In the genomic region with DNA sequence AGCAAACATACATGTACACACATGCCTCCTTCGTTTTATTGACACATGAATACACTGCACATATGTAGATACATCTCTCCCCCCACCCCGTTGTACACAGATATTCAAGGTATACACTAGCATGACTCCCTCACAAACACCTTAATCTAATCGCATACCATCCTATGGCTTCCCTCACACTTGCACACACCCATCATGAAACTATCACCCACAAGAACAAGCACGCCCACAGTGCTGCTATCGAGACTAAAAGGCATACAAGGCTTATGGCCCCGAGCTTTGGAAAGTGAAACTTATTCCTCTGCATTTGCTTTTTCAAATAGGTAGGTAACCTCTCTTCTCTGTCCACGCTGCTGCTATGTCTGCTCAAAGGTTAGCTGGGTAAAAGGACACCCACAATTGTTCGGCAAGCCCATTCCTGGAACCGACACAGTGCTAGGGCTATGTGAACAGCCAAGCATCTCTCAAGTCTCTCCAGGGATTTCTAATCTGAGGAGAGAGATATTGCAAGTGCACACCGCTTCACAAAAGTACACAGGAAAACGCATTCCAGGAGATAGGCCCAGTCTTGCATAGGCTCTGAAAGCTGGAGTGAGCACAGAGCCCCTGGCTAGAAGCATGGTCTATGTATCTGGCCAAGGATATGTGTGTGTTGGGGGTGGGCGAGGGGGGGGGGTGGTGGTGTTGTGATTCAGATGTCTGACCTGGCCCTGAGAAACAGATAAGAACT, we compare ENCODE assay signal across 26 mouse cellular contexts. TPM values are rescaled to one million over a fixed set of nuclear protein-coding genes. Genes with fewer than 3 reads are reported as not detected.
DNase-seq lines count a peak whose midpoint lies in the region; ATAC-seq and TF ChIP-seq lines count a peak whose summit lies in the region.
"Had no signal": no experiment of that assay in that cellular context is flagged by ENCODE, and none has a peak within 500 bp of the region (broad histone marks: within the 10 kb centered on the region; RNA-seq: fewer than 3 reads in every experiment).

No protein-coding gene starts in this region.

- no peaks in the 10 kb centered on the region for H3K79me2 ChIP-seq in heart, adult 2 months (replicated peaks; ENCODE audit: control insufficient read depth, insufficient read depth, low read length)

- H3K4me1 ChIP-seq in heart, adult 2 months (ENCODE audit: control insufficient read depth, insufficient read depth, low read length): no peaks in the 10 kb centered on the region
- peaks cover 18% of the 10 kb centered on the region for H3K4me1 ChIP-seq in heart, embryonic 11.5 days (ENCODE audit: control insufficient read depth, insufficient read depth, low read length)
- no peaks in the 10 kb centered on the region for H3K4me1 ChIP-seq in stomach, embryonic 15.5 days
- H3K4me1 ChIP-seq: embryonic facial prominence, embryonic 12.5 days; forebrain, embryonic 15.5 days; limb, embryonic 10.5 days; neural tube, embryonic 12.5 days had no signal

- 43% methylated on average over 12 of the region's 12 CpGs for WGBS in heart, adult 2 months
- 47% methylated on average over 12 of the region's 12 CpGs for WGBS in heart, embryonic 11.5 days (ENCODE audit: insufficient replicate concordance)
- whole genome bisulfite sequencing in stomach, embryonic 15.5 days: 77% methylated on average over 12 of the region's 12 CpGs

- H3K36me3 ChIP-seq in heart, adult 2 months (ENCODE audit: control insufficient read depth, insufficient read depth, low read length): no peaks in the 10 kb centered on the region
- H3K36me3 ChIP-seq in heart, embryonic 11.5 days (ENCODE audit: control insufficient read depth, insufficient read depth, low read length): no peaks in the 10 kb centered on the region
- no peaks in the 10 kb centered on the region for H3K36me3 ChIP-seq in stomach, embryonic 15.5 days
- H3K36me3 ChIP-seq: embryonic facial prominence, embryonic 12.5 days; forebrain, embryonic 15.5 days; limb, embryonic 10.5 days; neural tube, embryonic 12.5 days had no signal

- ATAC-seq in heart, embryonic 11.5 days (replicated peaks; ENCODE audit: insufficient number of reproducible peaks, low FRiP score, low TSS enrichment): 0 out of 2 replicates have a peak, but pooled peaks have one; percentile 36
- ATAC-seq in stomach, embryonic 15.5 days (ENCODE audit: insufficient read depth, low FRiP score, low read depth): no peak
- ATAC-seq: forebrain, embryonic 15.5 days; hindbrain, embryonic 16.5 days had no signal

- intact Hi-C loops in heart, adult 2 months (cut with DNase I): no loop called here
- intact Hi-C loops in heart, postnatal 36 days (cut with DNase I): loop anchor here (5.0 kb wide), 1 partner anchor 49 kb away; a partner anchor contains a TSS
- intact Hi-C loops in heart, postnatal 10 days (cut with DNase I): no loop called here

- H3K9ac ChIP-seq in heart, adult 2 months (ENCODE audit: low read depth, low read length): no peak overlapping the region
- H3K9ac ChIP-seq in heart, embryonic 11.5 days (ENCODE audit: low read depth, low read length): no peak overlapping the region
- H3K9ac ChIP-seq in stomach, embryonic 15.5 days: no peak overlapping the region
- H3K9ac ChIP-seq: embryonic facial prominence, embryonic 12.5 days; forebrain, embryonic 15.5 days; neural tube, embryonic 12.5 days had no signal

- peak overlapping the region; percentile 12; the same call in 1 of the 2 replicates for H3K4me2 ChIP-seq in heart, embryonic 11.5 days
- H3K4me2 ChIP-seq in stomach, embryonic 15.5 days: no peak overlapping the region
- H3K4me2 ChIP-seq: embryonic facial prominence, embryonic 12.5 days; forebrain, embryonic 15.5 days; liver, embryonic 11.5 days; neural tube, embryonic 12.5 days had no signal

- no peak for TF ChIP-seq CTCF in heart, adult 2 months (IDR thresholded peaks at IDR 0.05)

- no peak for TF ChIP-seq POLR2A in heart, adult 2 months (IDR thresholded peaks at IDR 0.05; ENCODE audit: insufficient read depth, low read depth, low read length)

- no peak overlapping the region for H3K4me3 ChIP-seq in heart, adult 2 months
- H3K4me3 ChIP-seq in heart, embryonic 11.5 days (ENCODE audit: low read depth, low read length): no peak overlapping the region
- H3K4me3 ChIP-seq in stomach, embryonic 15.5 days (replicated peaks): no peak overlapping the region
- H3K4me3 ChIP-seq: embryonic facial prominence, embryonic 12.5 days; forebrain, embryonic 15.5 days; left cerebral cortex, adult 2 months; limb, embryonic 10.5 days; neural tube, embryonic 12.5 days had no signal

- H3K27me3 ChIP-seq in heart, adult 2 months (ENCODE audit: control insufficient read depth, insufficient read depth, low read length): no peaks in the 10 kb centered on the region
- peaks cover 6% of the 10 kb centered on the region; the same call in 1 of the 2 replicates for H3K27me3 ChIP-seq in heart, embryonic 11.5 days (ENCODE audit: control insufficient read depth, insufficient read depth, low read length)
- no peaks in the 10 kb centered on the region for H3K27me3 ChIP-seq in stomach, embryonic 15.5 days (replicated peaks)
- H3K27me3 ChIP-seq: embryonic facial prominence, embryonic 12.5 days; forebrain, embryonic 15.5 days; neural tube, embryonic 12.5 days had no signal

- DNase-seq in heart, adult 2 months: peak in 1 of 2 experiments; percentile 42
- no peak for DNase-seq in heart, postnatal 36 days
- DNase-seq in heart, postnatal 10 days: peak; percentile 31 to 44
- DNase-seq in ovary, postnatal 10 days (ENCODE audit: low spot score): no peak
- DNase-seq in left cerebral cortex, adult 11 months (ENCODE audit: low spot score): no peak
- no peak for DNase-seq in cerebellum, adult 11-12 months
- DNase-seq: adrenal gland, postnatal 36 days; cerebellum, adult 2 months; gastrocnemius, postnatal 14 days; kidney, adult 8-10 months; kidney, postnatal 25 days; lung, adult 2 months had no signal

- TF ChIP-seq EP300 in heart, adult 2 months (IDR thresholded peaks at IDR 0.05; ENCODE audit: insufficient read depth, low read depth, low read length): no peak

- H3K27ac ChIP-seq in heart, adult 2 months: 0 out of 2 replicates have a peak overlapping the region, but pooled peaks have one; percentile 38
- H3K27ac ChIP-seq in heart, embryonic 11.5 days (ENCODE audit: low read depth, low read length): 0 out of 2 replicates have a peak overlapping the region, but pooled peaks have one; percentile 15
- 0 out of 2 replicates have a peak overlapping the region, but pooled peaks have one; percentile 36 for H3K27ac ChIP-seq in stomach, embryonic 15.5 days
- H3K27ac ChIP-seq: embryonic facial prominence, embryonic 12.5 days; forebrain, embryonic 15.5 days; left cerebral cortex, adult 2 months; limb, embryonic 10.5 days; neural tube, embryonic 12.5 days had no signal

- H3K9me3 ChIP-seq in heart, embryonic 11.5 days (replicated peaks; ENCODE audit: control insufficient read depth, low read length): no peaks in the 10 kb centered on the region
- no peaks in the 10 kb centered on the region for H3K9me3 ChIP-seq in stomach, embryonic 15.5 days
- H3K9me3 ChIP-seq: embryonic facial prominence, embryonic 12.5 days; forebrain, embryonic 15.5 days; limb, embryonic 10.5 days; neural tube, embryonic 12.5 days had no signal

RNA-seq across cellular contexts. Expression of a gene that starts 5.2 kb away (rescaled TPM):
- not detected for total RNA-seq in heart, adult 2 months (2021)
- not detected in 2 replicates for polyA plus RNA-seq in heart, adult 2 months (2012; rRNA removed)
- total RNA-seq in heart, postnatal 36 days (2021): not detected
- 0.16 TPM in 1 of 2 replicates, not detected in the other for polyA plus RNA-seq in heart, embryonic 11.5 days (2014; fragmentation: Nextera tagmentation; extraction: Ambion mirVana)
- total RNA-seq in heart, postnatal 10 days (2021): under 1 TPM; 0.34 to 0.55 TPM
- 0.57 and 0.77 TPM in 2 replicates for polyA plus RNA-seq in stomach, embryonic 15.5 days (2015; fragmentation: Nextera tagmentation; extraction: Ambion mirVana)
- total RNA-seq: adrenal gland, postnatal 36 days; gastrocnemius, postnatal 14 days; hematopoietic stem cell, adult 5-6 weeks; layer of hippocampus, adult 8-10 months; left cerebral cortex, adult 2 months had no signal
- polyA plus RNA-seq: cerebellum, adult 2 months; cortical plate, adult 2 months; embryonic facial prominence, embryonic 12.5 days; forebrain, embryonic 15.5 days; hindbrain, embryonic 16.5 days; limb, embryonic 10.5 days; liver, embryonic 11.5 days; neural tube, embryonic 12.5 days; spleen, adult 2 months had no signal

RNA-seq across cellular contexts. Expression of a gene that starts 49.8 kb away (rescaled TPM):
- 1 to 10 TPM; 7.9 to 8.3 TPM for total RNA-seq in heart, adult 2 months (2021)
- polyA plus RNA-seq in heart, adult 2 months (2012; rRNA removed): 6.6 and 13.6 TPM in 2 replicates
- 10 to 100 TPM in 1 of 2 experiments, 1 to 10 TPM in 1; 4.6 to 13.9 TPM for total RNA-seq in heart, postnatal 36 days (2021)
- 10.0 and 10.5 TPM in 2 replicates for polyA plus RNA-seq in heart, embryonic 11.5 days (2014; fragmentation: Nextera tagmentation; extraction: Ambion mirVana)
- total RNA-seq in heart, postnatal 10 days (2021): 10 to 100 TPM; 23.7 to 29.9 TPM
- 4.9 and 5.6 TPM in 2 replicates for polyA plus RNA-seq in stomach, embryonic 15.5 days (2015; fragmentation: Nextera tagmentation; extraction: Ambion mirVana)
- total RNA-seq: hematopoietic stem cell, adult 5-6 weeks had no signal
- polyA plus RNA-seq: forebrain, embryonic 15.5 days; limb, embryonic 10.5 days; spleen, adult 2 months; thymus, postnatal 0 days had no signal

Comparison
In these comparisons a context has a peak if more than half of its experiments do, and no peak if none do; other contexts are left out.
1. DNase-seq: peak in heart, postnatal 10 days (2 of 2); none in heart, postnatal 36 days (0 of 2), ovary, postnatal 10 days (single experiment), left cerebral cortex, adult 11 months (single experiment) and cerebellum, adult 11-12 months (single experiment).
2. Peak in every context shown above with its lines, with median percentiles within 50 percentile points of each other: H3K27ac ChIP-seq.